Comparison of ENCODE assay signal across 8 mouse cellular contexts in genomic region chr3:79531581-79532271, GRCm38 (mm10). TPM values are rescaled to one million over a fixed set of nuclear protein-coding genes. Genes with fewer than 3 reads are reported as not detected.
DNase-seq lines count a peak whose midpoint lies in the region; ATAC-seq and TF ChIP-seq lines count a peak whose summit lies in the region.

No protein-coding gene starts in this region.

- peak; percentile 47 to 64; a peak in 3 of 4 replicates for TF ChIP-seq EP300 in MEL (IDR thresholded peaks at IDR 0.05; ENCODE audit: low read depth in 1 of 2, low read length in 2 of 2)
- TF ChIP-seq EP300 in heart, adult 2 months (IDR thresholded peaks at IDR 0.05; ENCODE audit: insufficient read depth, low read depth, low read length) = peak; percentile 88

- H3K9ac ChIP-seq in MEL (ENCODE audit: control insufficient read depth, low read depth, low read length, poor library complexity, severe bottlenecking) = peak overlapping the region; percentile 41
- peak overlapping the region; percentile 24 for H3K9ac ChIP-seq in heart, adult 2 months (ENCODE audit: low read depth, low read length)
- no peak overlapping the region for H3K9ac ChIP-seq in midbrain, postnatal 0 days (replicated peaks; ENCODE audit: low read length, poor library complexity, severe bottlenecking)

- intact Hi-C loops in heart, adult 2 months (cut with DNase I) = loop anchor here (5.0 kb wide), 1 partner anchor 36 kb away; the partner anchor contains the start of gene Fnip2

- peak overlapping the region in 1 of 2 experiments; percentile 20; a peak in 1 of 4 replicates for H3K4me3 ChIP-seq in MEL (ENCODE audit: control insufficient read depth in 1 of 2, insufficient read depth in 1 of 2, low read depth in 2 of 2, low read length in 2 of 2)
- H3K4me3 ChIP-seq in heart, adult 2 months = peak overlapping the region; percentile 43
- H3K4me3 ChIP-seq in midbrain, postnatal 0 days (ENCODE audit: low read depth, low read length) = no peak overlapping the region

- peaks cover 0 to 48% of the 10 kb centered on the region in 2 experiments; a peak in 2 of 4 replicates for H3K36me3 ChIP-seq in MEL (ENCODE audit: control insufficient read depth in 1 of 2, insufficient read depth in 2 of 2, low read length in 2 of 2)
- peaks cover 2% of the 10 kb centered on the region; the same call in 1 of the 2 replicates for H3K36me3 ChIP-seq in heart, adult 2 months (ENCODE audit: control insufficient read depth, insufficient read depth, low read length)
- H3K36me3 ChIP-seq in midbrain, postnatal 0 days (ENCODE audit: insufficient read depth, low read length) = no peaks in the 10 kb centered on the region

- TF ChIP-seq CTCF in MEL (IDR thresholded peaks at IDR 0.05 in 2 of 3, conservative IDR thresholded peaks at IDR 0.05 in 1 of 3; ENCODE audit: control insufficient read depth in 1 of 3, insufficient read depth in 1 of 3, low read depth in 2 of 3, low read length in 3 of 3, poor library complexity in 1 of 3, severe bottlenecking in 1 of 3) = no peak
- TF ChIP-seq CTCF in heart, adult 2 months (IDR thresholded peaks at IDR 0.05) = no peak
- TF ChIP-seq CTCF in midbrain, postnatal 0 days (IDR thresholded peaks at IDR 0.05) = no peak

- no peak for ATAC-seq in midbrain, postnatal 0 days (ENCODE audit: low FRiP score)

- DNase-seq in 3134 (ENCODE audit: extremely low read depth, insufficient read length, low spot score) (peak; percentile 72), MEL (ENCODE audit: low read depth, low spot score) (peak; percentile 93)
- peak; percentile 57 to 68 for DNase-seq in heart, adult 2 months
- peak; percentile 31 to 62 for DNase-seq in kidney, postnatal 4 days
- peak; percentile 46 for DNase-seq in lung, postnatal 14 days
- DNase-seq in yolk sac, embryonic 10.5 days (ENCODE audit: low spot score) = peak; percentile 73
- no peak for DNase-seq in testis, postnatal 10 days (ENCODE audit: low spot score)
- DNase-seq in midbrain, postnatal 0 days (ENCODE audit: low spot score) = no peak

- peaks cover 9% of the 10 kb centered on the region; the same call in 1 of the 2 replicates for H3K79me2 ChIP-seq in MEL (ENCODE audit: control insufficient read depth, insufficient read depth, low read length, poor library complexity)
- H3K79me2 ChIP-seq in heart, adult 2 months (replicated peaks; ENCODE audit: control insufficient read depth, insufficient read depth, low read length) = peaks cover 6% of the 10 kb centered on the region; the same call in 1 of the 2 replicates

- WGBS in heart, adult 2 months = 23% methylated on average over 9 of the region's 9 CpGs
- WGBS in midbrain, postnatal 0 days = 80% methylated on average over 9 of the region's 9 CpGs

- no peak overlapping the region for H3K4me2 ChIP-seq in midbrain, postnatal 0 days (ENCODE audit: low read depth, low read length, poor library complexity, severe bottlenecking)

- H3K9me3 ChIP-seq in MEL (replicated peaks; ENCODE audit: insufficient read depth, low read length) = no peaks in the 10 kb centered on the region
- H3K9me3 ChIP-seq in midbrain, postnatal 0 days (ENCODE audit: low read length) = no peaks in the 10 kb centered on the region

- no peaks in the 10 kb centered on the region for H3K27me3 ChIP-seq in MEL (ENCODE audit: control insufficient read depth in 1 of 2, insufficient read depth in 2 of 2, low read length in 2 of 2)
- H3K27me3 ChIP-seq in heart, adult 2 months (ENCODE audit: control insufficient read depth, insufficient read depth, low read length) = no peaks in the 10 kb centered on the region
- H3K27me3 ChIP-seq in midbrain, postnatal 0 days (ENCODE audit: insufficient read depth, low read length) = no peaks in the 10 kb centered on the region

- peak overlapping the region; percentile 80 for H3K27ac ChIP-seq in MEL (ENCODE audit: control insufficient read depth, low read depth, low read length)
- H3K27ac ChIP-seq in heart, adult 2 months = peak overlapping the region; percentile 77
- H3K27ac ChIP-seq in midbrain, postnatal 0 days (ENCODE audit: low read depth, low read length) = no peak overlapping the region

- TF ChIP-seq POLR2A in MEL (IDR thresholded peaks at IDR 0.05; ENCODE audit: control insufficient read depth in 1 of 2, insufficient read depth in 1 of 2, low read depth in 1 of 2, low read length in 2 of 2, poor library complexity in 1 of 2) = peak in 1 of 2 experiments; percentile 38; a peak in 1 of 4 replicates
- peak; percentile 61; the same call in 1 of the 2 replicates for TF ChIP-seq POLR2A in heart, adult 2 months (IDR thresholded peaks at IDR 0.05; ENCODE audit: insufficient read depth, low read depth, low read length)

- TF ChIP-seq RAD21 in MEL (IDR thresholded peaks at IDR 0.05; ENCODE audit: low read depth, low read length) = no peak

- H3K4me1 ChIP-seq in MEL (ENCODE audit: control insufficient read depth in 1 of 2, insufficient read depth in 2 of 2, low read length in 2 of 2) = peaks cover 34 to 57% of the 10 kb centered on the region in 2 experiments
- peaks cover 20% of the 10 kb centered on the region for H3K4me1 ChIP-seq in heart, adult 2 months (ENCODE audit: control insufficient read depth, insufficient read depth, low read length)
- no peaks in the 10 kb centered on the region for H3K4me1 ChIP-seq in midbrain, postnatal 0 days (ENCODE audit: insufficient read depth, low read length)

TF ChIP-seq in MEL, 35 proteins besides CTCF, POLR2A, EP300 and RAD21 (continues in another document):
- no peak for TF ChIP-seq CHD2 (IDR thresholded peaks at IDR 0.05; ENCODE audit: low read length)
- TF ChIP-seq RCOR1 (IDR thresholded peaks at IDR 0.05; ENCODE audit: low read depth, low read length) = peak; percentile 74
- TF ChIP-seq UBTF (IDR thresholded peaks at IDR 0.05; ENCODE audit: borderline replicate concordance, insufficient read depth, low read depth, low read length) = no peak
- peak; percentile 98 for TF ChIP-seq MAX (IDR thresholded peaks at IDR 0.05; ENCODE audit: low read length)
- TF ChIP-seq SIN3A (IDR thresholded peaks at IDR 0.05; ENCODE audit: low read length) = peak; percentile 64
- no peak for TF ChIP-seq JUND (IDR thresholded peaks at IDR 0.05; ENCODE audit: low read depth, low read length)
- peak; percentile 84 for TF ChIP-seq ZNF384 (IDR thresholded peaks at IDR 0.05; ENCODE audit: low read depth, low read length)
- TF ChIP-seq ELF1 (IDR thresholded peaks at IDR 0.05; ENCODE audit: low read depth, low read length) = no peak
- TF ChIP-seq GATA1 (IDR thresholded peaks at IDR 0.05; ENCODE audit: low read depth, low read length) = peak; percentile 39; the same call in 1 of the 2 replicates
- 0 out of 2 replicates have a peak, but pooled peaks have one; percentile 52 for TF ChIP-seq E2F4 (IDR thresholded peaks at IDR 0.05; ENCODE audit: borderline replicate concordance, low read depth, low read length)
- no peak for TF ChIP-seq KAT2A (conservative IDR thresholded peaks at IDR 0.05; ENCODE audit: low read depth, low read length)
- TF ChIP-seq USF2 (IDR thresholded peaks at IDR 0.05; ENCODE audit: borderline replicate concordance in 1 of 2, insufficient read depth in 1 of 2, low read depth in 1 of 2, low read length in 2 of 2) = peak in 1 of 2 experiments; percentile 38; a peak in 1 of 4 replicates
- peak; percentile 90 for TF ChIP-seq USF1 (IDR thresholded peaks at IDR 0.05; ENCODE audit: low read depth, low read length)
- TF ChIP-seq MAFK (IDR thresholded peaks at IDR 0.05; ENCODE audit: borderline replicate concordance, low read depth, low read length) = no peak
- TF ChIP-seq MYC (IDR thresholded peaks at IDR 0.05; ENCODE audit: low read depth, low read length) = peak; percentile 95
- TF ChIP-seq TBP (IDR thresholded peaks at IDR 0.05; ENCODE audit: low read depth, low read length) = peak; percentile 52
- no peak for TF ChIP-seq ZC3H11A (IDR thresholded peaks at IDR 0.05; ENCODE audit: low read depth, low read length)
- peak; percentile 81 for TF ChIP-seq ETS1 (IDR thresholded peaks at IDR 0.05; ENCODE audit: low read depth, low read length)
- TF ChIP-seq MXI1 (IDR thresholded peaks at IDR 0.05; ENCODE audit: low read depth, low read length) = peak; percentile 81
- TF ChIP-seq MAZ (IDR thresholded peaks at IDR 0.05; ENCODE audit: low read depth, low read length) = no peak
- no peak for TF ChIP-seq POLR2AphosphoS5 (IDR thresholded peaks at IDR 0.05; ENCODE audit: borderline replicate concordance, low read depth, low read length)
- no peak for TF ChIP-seq NELFE (IDR thresholded peaks at IDR 0.05; ENCODE audit: low read depth, low read length)
- no peak for TF ChIP-seq MEF2A (IDR thresholded peaks at IDR 0.05; ENCODE audit: extremely low read depth, insufficient replicate concordance, low read depth, low read length, poor library complexity, severe bottlenecking)
- TF ChIP-seq POLR2AphosphoS2 (IDR thresholded peaks at IDR 0.05; ENCODE audit: low read length) = no peak
- TF ChIP-seq NRF1 (IDR thresholded peaks at IDR 0.05; ENCODE audit: insufficient read depth, low read depth, low read length, poor library complexity, severe bottlenecking) = no peak
- no peak for TF ChIP-seq GABPA (IDR thresholded peaks at IDR 0.05; ENCODE audit: low read depth, low read length)
- no peak for TF ChIP-seq ZKSCAN1 (IDR thresholded peaks at IDR 0.05; ENCODE audit: low read depth, low read length)
- TF ChIP-seq MYB (IDR thresholded peaks at IDR 0.05; ENCODE audit: low read depth, low read length) = no peak
- peak; percentile 100 for TF ChIP-seq BHLHE40 (IDR thresholded peaks at IDR 0.05; ENCODE audit: borderline replicate concordance, low read depth, low read length)
- TF ChIP-seq TCF12 (IDR thresholded peaks at IDR 0.05; ENCODE audit: low read depth, low read length) = no peak

RNA-seq across cellular contexts. Expression of gene Fnip2, which starts 35.9 kb away (rescaled TPM):
- total RNA-seq in MEL (2012; rRNA removed) = 9.6 and 11.0 TPM in 2 replicates
- polyA plus RNA-seq in MEL (2012; ENCODE audit: insufficient read depth in 1 of 2, insufficient read length in 2 of 2, low read depth in 1 of 2, low replicate concordance in 2 of 2, missing spikeins in 1 of 2) = 10 to 100 TPM; 10.4 to 65.8 TPM
- 10 to 100 TPM; 12.2 to 28.1 TPM for total RNA-seq in heart, adult 2 months (2021)
- 4.2 and 7.1 TPM in 2 replicates for polyA plus RNA-seq in heart, adult 2 months (2012; rRNA removed)
- total RNA-seq in midbrain, postnatal 0 days (2014; rRNA removed) = 30.3 and 35.7 TPM in 2 replicates
- 5.2 and 6.9 TPM in 2 replicates for polyA plus RNA-seq in midbrain, postnatal 0 days (2015; fragmentation: Nextera tagmentation; extraction: Ambion mirVana)

RNA-seq across cellular contexts. Expression of gene Ppid, which starts 59.4 kb away (rescaled TPM):
- 251 and 254 TPM in 2 replicates for total RNA-seq in MEL (2012; rRNA removed)
- 100 to 1,000 TPM in 1 of 2 experiments, not detected in 1; 203 TPM for polyA plus RNA-seq in MEL (2012; ENCODE audit: insufficient read depth in 1 of 2, insufficient read length in 2 of 2, low read depth in 1 of 2, low replicate concordance in 2 of 2, missing spikeins in 1 of 2)
- total RNA-seq in heart, adult 2 months (2021) = 10 to 100 TPM; 39.9 to 42.9 TPM
- polyA plus RNA-seq in heart, adult 2 months (2012; rRNA removed) = 8.9 and 20.6 TPM in 2 replicates
- 67.6 and 68.4 TPM in 2 replicates for total RNA-seq in midbrain, postnatal 0 days (2014; rRNA removed)
- 121 and 123 TPM in 2 replicates for polyA plus RNA-seq in midbrain, postnatal 0 days (2015; fragmentation: Nextera tagmentation; extraction: Ambion mirVana)

Comparison
In these comparisons a context has a peak if more than half of its experiments do, and no peak if none do; other contexts are left out.
1. DNase-seq: peak in 3134 (single experiment), MEL (single experiment), heart, adult 2 months (2 of 2), kidney, postnatal 4 days (2 of 2), lung, postnatal 14 days (single experiment) and yolk sac, embryonic 10.5 days (single experiment); none in testis, postnatal 10 days (single experiment) and midbrain, postnatal 0 days (single experiment).